Mouse (Mus musculus) midbrain, embryonic 11.5 days (tissue): Measurements from ENCODE around the gene Bicc1. TPM values are rescaled to one million over a fixed set of nuclear protein-coding genes. Genes with fewer than 3 reads are reported as not detected.
"Not testable (repeated sequence)": the region's sequence is repeated elsewhere in the genome, so short reads cannot be mapped to it uniquely, and the experiment has no call there.

Experiments
- ATAC-seq: fragments of 200-750 bp; cut with Nextera tagmentation; 2 replicates; pipeline ENCODE4 v1.8.0; 2017; ENCODE audit warnings: moderate TSS enrichment, moderate library complexity; ENCODE audit not compliant: low FRiP score
- DNase-seq: peaks from one replicate; pipeline ENCODE4 v3.0.0; 2015; ENCODE audit warnings: low spot score; ENCODE audit errors: missing footprints
- H3K27ac ChIP-seq: fragments of 300-500 bp; sonication (generic); 2 replicates; pipeline ENCODE4 v1.5.1; 2014; ENCODE audit warnings: low read depth, low read length
- H3K27me3 ChIP-seq: fragments of 300-500 bp; sonication (generic); 2 replicates; pipeline ENCODE4 v1.6.1; 2014; ENCODE audit warnings: mild to moderate bottlenecking, low read length, moderate library complexity, mixed read lengths; ENCODE audit not compliant: control insufficient read depth, insufficient read depth
- H3K36me3 ChIP-seq: fragments of 300-500 bp; sonication (generic); 2 replicates; pipeline ENCODE4 v1.6.1; 2014; ENCODE audit warnings: mild to moderate bottlenecking, low read length, moderate library complexity, mixed read lengths; ENCODE audit not compliant: control insufficient read depth, insufficient read depth
- H3K4me1 ChIP-seq: fragments of 300-500 bp; sonication (generic); 2 replicates; pipeline ENCODE4 v1.6.1; 2014; ENCODE audit warnings: low read length; ENCODE audit not compliant: control insufficient read depth, insufficient read depth
- H3K4me2 ChIP-seq: fragments of 300-500 bp; sonication (generic); 2 replicates; pipeline ENCODE4 v1.6.1; 2014; ENCODE audit warnings: mild to moderate bottlenecking, moderate library complexity
- H3K4me3 ChIP-seq: fragments of 300-500 bp; sonication (generic); 2 replicates; pipeline ENCODE4 v1.5.1; 2014; ENCODE audit warnings: low read depth, low read length
- H3K9ac ChIP-seq: fragments of 300-500 bp; sonication (generic); 2 replicates; pipeline ENCODE4 v1.6.1; 2014; ENCODE audit warnings: low read length
- H3K9me3 ChIP-seq: fragments of 300-500 bp; sonication (generic); 2 replicates; pipeline ENCODE4 v1.6.1; 2016; ENCODE audit warnings: low read length; ENCODE audit not compliant: control insufficient read depth
- WGBS: fragments of 180-500 bp; shearing (Covaris S2); extraction: QIAGEN DNeasy Blood & Tissue Kit; methylation state at CpG from one replicate; pipeline ENCODE4 v1.1.7; 2014; 5-methylcytosine and 5-hydroxymethylcytosine counted together
- polyA plus RNA-seq: library from polyadenylated mRNA; unstranded; fragments of >200 nt; fragmentation: Nextera tagmentation; extraction: Ambion mirVana; gene quantifications from 2 replicates; pipeline ENCODE4 v1.2.1, GENCODE M21; 2014

Gene Bicc1
- polyA plus RNA-seq, 1 experiment from 2014 or later, result 9.2 TPM

DNA sequence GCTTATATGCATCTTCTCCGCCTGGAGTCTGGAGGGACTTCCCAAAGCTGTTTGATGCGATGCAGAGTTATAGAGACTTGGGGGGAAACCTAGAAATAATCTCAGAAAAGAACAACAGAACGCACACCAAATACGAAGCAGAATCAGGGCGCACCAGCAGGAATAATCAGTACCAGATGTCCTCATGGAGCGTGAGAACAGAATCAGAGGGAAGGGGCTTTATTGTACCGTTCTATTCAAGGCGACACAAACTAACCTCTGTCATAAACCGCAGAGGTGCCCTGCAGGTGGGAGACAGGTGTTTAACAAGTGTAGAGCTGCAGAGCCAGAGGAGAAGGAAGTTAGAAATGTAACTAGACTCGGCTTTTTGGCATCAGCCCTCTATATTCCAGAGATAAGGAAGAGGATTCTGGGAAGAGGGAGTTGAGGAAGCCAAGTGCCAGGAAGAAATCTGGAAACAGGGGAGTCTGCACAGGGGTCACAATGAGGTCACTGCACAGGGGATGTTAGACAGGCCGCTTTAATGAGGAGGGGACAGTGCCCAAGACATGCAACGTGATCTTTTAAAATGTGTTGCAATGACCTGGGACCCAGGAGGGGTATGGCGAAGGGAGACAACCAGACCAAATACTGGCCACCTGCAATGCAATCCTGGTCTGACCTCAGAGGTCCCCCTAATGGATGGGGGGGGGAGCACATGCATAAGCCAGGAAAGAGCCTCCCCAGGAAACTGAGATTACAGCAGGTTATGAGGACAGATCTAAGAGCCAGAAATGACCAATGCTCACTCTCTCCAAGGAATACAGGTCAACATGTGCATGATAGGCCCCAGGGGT is 190.4 kb downstream of the Bicc1 start:
- peak; percentile 66 for DNase-seq
- Histone ChIP-seq H3K9me3 (no peaks in the 10 kb centered on the region), H3K4me2 (no peak overlapping the region), H3K4me1 (no peaks in the 10 kb centered on the region), H3K4me3 (no peak overlapping the region), H3K27me3 (no peaks in the 10 kb centered on the region), H3K36me3 (no peaks in the 10 kb centered on the region), H3K9ac (no peak overlapping the region), H3K27ac (no peak overlapping the region)
- no peak for ATAC-seq
- WGBS, result 75% methylated on average over 13 of the region's 13 CpGs

DNA sequence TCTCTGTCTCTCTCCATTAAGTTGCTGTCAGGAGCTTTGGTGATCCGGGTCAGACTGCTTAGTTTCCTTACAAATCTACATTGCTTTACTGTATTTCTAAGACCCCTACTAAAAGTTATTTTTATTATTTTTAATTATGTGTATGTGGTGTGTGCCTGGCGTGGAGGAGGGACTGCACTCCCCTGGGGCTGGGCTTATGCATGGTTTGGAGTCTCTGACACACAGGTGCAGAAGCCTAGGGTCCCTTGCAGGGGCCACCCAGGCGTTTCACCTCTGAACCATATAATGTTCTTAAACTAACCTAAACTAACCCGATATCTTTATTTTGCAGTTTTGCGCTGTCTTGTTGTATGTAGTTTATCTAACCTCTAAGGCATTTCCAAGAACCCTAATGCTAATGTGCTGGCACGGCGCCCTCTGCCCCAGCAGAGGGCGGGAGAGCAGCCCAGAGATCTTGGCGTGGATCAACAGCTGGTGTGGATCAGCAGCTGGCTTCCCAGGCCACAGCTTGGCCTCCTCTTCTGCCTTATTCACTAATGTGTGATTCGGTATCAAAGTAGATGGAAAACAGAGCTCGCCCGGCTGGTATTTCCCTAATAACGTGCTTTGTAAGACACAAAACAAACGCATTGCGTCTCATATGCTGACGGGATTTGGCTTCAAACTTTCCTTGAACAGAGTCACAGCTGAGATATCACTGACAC is 192.7 kb downstream of the Bicc1 start:
- 78% methylated on average over 16 of the region's 16 CpGs for WGBS
- peak; percentile 41 for DNase-seq
- Histone ChIP-seq H3K4me1 (no peaks in the 10 kb centered on the region), H3K27me3 (no peaks in the 10 kb centered on the region), H3K9ac (no peak overlapping the region), H3K27ac (no peak overlapping the region), H3K4me3 (no peak overlapping the region), H3K36me3 (no peaks in the 10 kb centered on the region), H3K4me2 (no peak overlapping the region), H3K9me3 (no peaks in the 10 kb centered on the region)
- no peak for ATAC-seq

DNA sequence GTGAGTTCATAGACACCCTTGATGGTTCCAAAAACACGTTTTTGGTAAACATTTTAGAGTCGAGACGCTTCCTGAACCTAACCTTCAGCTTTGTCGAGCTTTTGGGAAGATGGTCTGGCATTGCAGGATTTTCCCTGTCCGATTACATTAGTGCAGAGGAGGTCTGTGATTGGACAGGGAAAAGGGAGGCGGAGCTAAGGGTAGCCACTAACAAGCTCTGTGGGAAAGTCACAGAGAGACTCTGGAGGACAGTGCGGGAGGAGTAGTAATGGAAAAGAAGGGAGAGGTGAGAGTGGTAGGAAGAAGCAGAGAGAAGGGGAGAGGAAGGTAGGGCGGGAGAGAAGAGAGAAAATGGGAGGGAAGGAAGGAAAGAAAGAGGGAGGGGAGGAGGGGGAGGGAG is 194.8 kb downstream of the Bicc1 start:
- DNase-seq (peak; percentile 72), ATAC-seq (peak; percentile 73)
- no peak overlapping the region for H3K4me2 ChIP-seq
- H3K4me1 ChIP-seq, result no peaks in the 10 kb centered on the region
- 29% methylated on average over 8 of the region's 8 CpGs for WGBS
- H3K9me3 ChIP-seq, result no peaks in the 10 kb centered on the region
- no peak overlapping the region for H3K9ac ChIP-seq
- no peaks in the 10 kb centered on the region for H3K36me3 ChIP-seq
- H3K4me3 ChIP-seq, result no peak overlapping the region
- no peak overlapping the region for H3K27ac ChIP-seq
- no peaks in the 10 kb centered on the region for H3K27me3 ChIP-seq

DNA sequence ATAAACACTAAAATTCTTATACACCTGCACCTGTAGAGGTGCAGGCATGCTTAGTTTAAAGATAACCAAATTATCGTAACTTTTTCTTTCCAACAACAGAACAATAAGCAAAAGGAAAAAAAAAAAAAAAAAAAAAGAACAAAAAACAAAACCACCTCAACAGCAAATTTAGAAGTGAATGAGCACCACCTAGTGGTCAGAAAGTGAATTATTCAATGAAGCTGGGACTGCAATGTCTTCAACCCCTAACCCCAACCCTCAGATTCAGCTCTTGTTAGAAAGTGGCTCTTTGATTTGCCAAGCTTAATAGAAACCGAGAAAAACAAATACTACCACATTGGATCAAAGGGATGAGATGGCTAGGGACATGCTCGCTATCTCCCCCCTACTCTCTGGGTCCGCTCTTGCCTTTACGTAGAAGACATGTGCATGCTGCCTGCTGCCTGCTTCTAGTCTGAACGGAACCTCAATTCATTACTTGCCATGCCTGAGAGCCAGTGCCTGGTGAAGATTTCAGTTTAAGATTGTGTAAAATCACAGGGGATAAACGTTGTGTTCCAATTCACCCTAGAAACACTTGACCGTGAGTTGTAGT is 195.8 kb downstream of the Bicc1 start:
- Histone ChIP-seq H3K27me3 (no peaks in the 10 kb centered on the region), H3K9ac (no peak overlapping the region), H3K27ac (no peak overlapping the region), H3K4me1 (no peaks in the 10 kb centered on the region), H3K36me3 (no peaks in the 10 kb centered on the region), H3K9me3 (no peaks in the 10 kb centered on the region), H3K4me2 (no peak overlapping the region), H3K4me3 (no peak overlapping the region)
- DNase-seq (peak; percentile 97), ATAC-seq (0 out of 2 replicates have a peak, but pooled peaks have one; percentile 23)
- 56% methylated on average over 8 of the region's 8 CpGs for WGBS

DNA sequence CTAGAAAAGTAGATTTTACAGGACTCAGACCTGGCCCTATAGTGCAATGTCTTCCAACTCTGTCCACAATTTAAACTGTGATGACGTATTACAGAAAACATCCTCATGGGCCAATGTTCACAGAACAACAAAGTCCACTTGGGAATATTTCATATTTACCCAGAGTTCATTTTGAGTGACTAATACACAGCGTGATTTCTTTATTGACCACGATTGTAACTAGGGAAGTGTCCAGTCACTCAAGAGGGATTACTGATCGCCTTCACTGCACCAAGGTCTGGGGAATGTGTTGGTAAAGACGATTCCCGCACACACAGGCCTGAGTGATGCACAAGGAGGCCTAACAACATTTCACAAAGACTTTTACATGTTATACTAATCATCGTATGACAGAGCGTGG is 197.9 kb downstream of the Bicc1 start:
- Histone ChIP-seq H3K4me3 (no peak overlapping the region), H3K36me3 (no peaks in the 10 kb centered on the region), H3K4me1 (no peaks in the 10 kb centered on the region), H3K27ac (no peak overlapping the region), H3K4me2 (no peak overlapping the region), H3K9me3 (no peaks in the 10 kb centered on the region), H3K27me3 (no peaks in the 10 kb centered on the region), H3K9ac (no peak overlapping the region)
- DNase-seq (peak; percentile 65), ATAC-seq (no peak)
- 89% methylated on average over 8 of the region's 8 CpGs for WGBS

DNA sequence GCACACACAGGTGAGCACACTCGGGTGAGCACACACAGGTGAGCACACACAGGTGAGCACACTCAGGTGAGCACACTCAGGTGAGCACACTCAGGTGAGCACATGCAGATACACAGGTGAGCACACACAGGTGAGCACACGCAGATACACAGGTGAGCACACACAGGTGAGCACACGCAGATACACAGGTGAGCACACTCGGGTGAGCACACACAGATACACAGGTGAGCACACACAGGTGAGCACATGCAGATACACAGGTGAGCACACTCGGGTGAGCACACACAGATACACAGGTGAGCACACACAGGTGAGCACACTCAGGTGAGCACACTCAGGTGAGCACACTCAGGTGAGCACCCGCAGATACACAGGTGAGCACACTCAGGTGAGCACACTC is 199.1 kb downstream of the Bicc1 start:
- 87% methylated on average over 6 of the region's 6 CpGs for WGBS
- not testable (repeated sequence) for H3K36me3 ChIP-seq, H3K4me2 ChIP-seq, H3K27me3 ChIP-seq, H3K9me3 ChIP-seq, ATAC-seq, H3K4me1 ChIP-seq, H3K4me3 ChIP-seq, H3K9ac ChIP-seq, H3K27ac ChIP-seq
- peak; percentile 79 for DNase-seq

DNA sequence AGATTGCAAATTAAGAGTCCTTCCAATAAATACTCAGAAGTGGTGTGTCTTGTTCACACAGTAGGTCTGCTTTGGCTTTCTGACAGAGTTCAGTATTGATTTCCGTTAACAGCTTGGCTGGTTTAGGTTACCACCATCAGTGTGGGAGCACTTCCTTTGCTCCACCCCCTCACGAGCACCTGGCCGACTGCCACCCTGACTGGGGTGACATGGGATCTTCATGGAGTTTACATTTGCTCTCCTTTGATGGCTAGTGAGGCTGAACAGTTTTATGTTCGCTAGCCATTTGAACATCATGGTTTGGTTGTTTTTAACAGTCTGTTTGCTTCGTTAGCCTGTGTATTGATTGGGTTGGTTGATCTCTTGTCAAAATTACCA is 206.7 kb downstream of the Bicc1 start:
- Histone ChIP-seq H3K27ac (no peak overlapping the region), H3K4me3 (no peak overlapping the region), H3K4me1 (peaks cover 20% of the 10 kb centered on the region), H3K9me3 (no peaks in the 10 kb centered on the region), H3K36me3 (no peaks in the 10 kb centered on the region), H3K4me2 (no peak overlapping the region), H3K9ac (no peak overlapping the region), H3K27me3 (no peaks in the 10 kb centered on the region)
- ATAC-seq (no peak; the same call in 1 of the 2 replicates), DNase-seq (no peak)
- 76% methylated on average over 5 of the region's 5 CpGs for WGBS

DNA sequence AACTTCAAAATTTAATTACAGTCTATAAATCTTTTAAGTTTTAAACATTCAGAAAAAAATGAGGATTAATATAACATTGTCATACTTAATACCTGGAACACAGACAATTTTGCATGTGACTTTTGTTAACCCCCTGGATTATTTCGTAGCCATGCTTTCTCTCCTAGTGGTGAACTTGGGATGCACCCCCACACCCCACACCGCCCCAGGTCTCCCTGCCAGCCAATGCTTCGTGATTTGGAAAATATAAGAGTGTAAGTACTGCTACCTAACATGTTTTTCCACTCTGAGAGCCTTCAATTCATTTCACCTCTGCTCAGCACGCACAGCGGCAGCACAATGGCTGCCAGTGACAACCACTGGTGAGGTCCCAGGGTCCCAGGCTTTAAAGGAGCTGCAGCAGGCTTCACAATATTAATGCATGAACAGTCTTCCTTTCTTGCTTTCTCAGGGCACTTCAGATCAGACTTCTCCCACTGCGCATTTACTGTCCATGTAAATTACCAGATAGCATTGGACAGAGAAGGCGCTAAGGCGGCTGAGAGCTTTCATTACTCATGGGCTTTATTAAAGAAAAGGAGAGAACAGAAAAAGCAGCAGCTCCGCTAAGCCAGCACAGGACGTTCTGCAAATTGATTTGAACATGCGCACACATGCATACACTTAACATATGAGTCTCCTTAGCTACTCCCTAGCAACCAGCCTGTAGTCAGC is 207.3 kb downstream of the Bicc1 start:
- H3K4me2 ChIP-seq, result peak overlapping the region; percentile 6; the same call in 1 of the 2 replicates
- H3K9me3 ChIP-seq, result no peaks in the 10 kb centered on the region
- H3K36me3 ChIP-seq, result no peaks in the 10 kb centered on the region
- ATAC-seq (peak; percentile 57), DNase-seq (peak; percentile 89)
- no peaks in the 10 kb centered on the region for H3K27me3 ChIP-seq
- peak overlapping the region; percentile 77 for H3K27ac ChIP-seq
- peaks cover 20% of the 10 kb centered on the region for H3K4me1 ChIP-seq
- no peak overlapping the region for H3K4me3 ChIP-seq
- 56% methylated on average over 11 of the region's 11 CpGs for WGBS
- H3K9ac ChIP-seq, result no peak overlapping the region
